Comparison of ENCODE assay signal across 16 mouse cellular contexts in the genomic region with DNA sequence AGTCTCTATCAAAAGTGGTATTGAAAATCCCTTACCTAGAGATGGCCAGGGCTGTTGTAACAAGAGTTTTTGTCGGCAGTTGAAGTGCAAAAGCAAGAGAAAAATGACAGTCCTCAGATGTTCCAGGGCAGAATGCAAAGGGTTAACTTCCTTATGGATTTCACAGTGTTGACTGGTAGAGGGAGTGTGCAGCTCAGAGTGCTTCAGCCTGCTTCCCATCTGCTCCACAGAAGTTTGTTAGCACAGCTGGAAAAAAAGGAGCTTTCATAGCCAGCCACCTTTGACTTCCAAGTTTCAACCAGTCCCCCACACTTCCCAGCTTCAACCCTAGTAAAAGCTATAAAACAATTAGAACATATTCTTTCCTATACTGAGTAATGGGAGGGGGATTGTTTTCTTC.
DNase-seq lines count a peak whose midpoint lies in the region; ATAC-seq and TF ChIP-seq lines count a peak whose summit lies in the region.
"Had no signal": no experiment of that assay in that cellular context is flagged by ENCODE, and none has a peak within 500 bp of the region (broad histone marks: within the 10 kb centered on the region; RNA-seq: fewer than 3 reads in every experiment).

No protein-coding gene starts in this region.

- H3K36me3 ChIP-seq in kidney, embryonic 16.5 days (ENCODE audit: insufficient read depth, low read length), result no peaks in the 10 kb centered on the region
- H3K36me3 ChIP-seq in stomach, embryonic 14.5 days (ENCODE audit: control insufficient read depth, insufficient read depth, low read length), result no peaks in the 10 kb centered on the region
- H3K36me3 ChIP-seq in stomach, postnatal 0 days (ENCODE audit: control insufficient read depth, insufficient read depth, low read length), result no peaks in the 10 kb centered on the region
- no peaks in the 10 kb centered on the region for H3K36me3 ChIP-seq in intestine, embryonic 16.5 days (ENCODE audit: control insufficient read depth, insufficient read depth, low read length)
- H3K36me3 ChIP-seq: G1E had no signal

- no peak overlapping the region for H3K4me2 ChIP-seq in kidney, embryonic 16.5 days (replicated peaks; ENCODE audit: low read depth, low read length)
- no peak overlapping the region for H3K4me2 ChIP-seq in stomach, embryonic 14.5 days (replicated peaks; ENCODE audit: low read depth, low read length)
- H3K4me2 ChIP-seq in stomach, postnatal 0 days (replicated peaks; ENCODE audit: low read depth), result no peak overlapping the region
- no peak overlapping the region for H3K4me2 ChIP-seq in intestine, embryonic 16.5 days (ENCODE audit: low read depth, low read length)
- H3K4me2 ChIP-seq: heart, embryonic 11.5 days; liver, embryonic 11.5 days had no signal

- no peak for DNase-seq in kidney, adult 8-10 months
- no peak for DNase-seq in stomach, postnatal 0 days (ENCODE audit: low spot score)
- no peak for DNase-seq in spleen, postnatal 4 days (ENCODE audit: low spot score in 2 of 2)
- no peak for DNase-seq in testis, postnatal 14 days (ENCODE audit: low spot score)
- DNase-seq: adrenal gland, postnatal 25 days; cerebellum, postnatal 10 days; forebrain, postnatal 0 days; gastrocnemius, postnatal 25 days; lung, postnatal 10 days; midbrain, embryonic 14.5 days had no signal

- TF ChIP-seq CTCF in stomach, postnatal 0 days (IDR thresholded peaks at IDR 0.05; ENCODE audit: low read depth), result no peak

- no peak overlapping the region for H3K27ac ChIP-seq in kidney, embryonic 16.5 days (ENCODE audit: low read length)
- H3K27ac ChIP-seq in stomach, embryonic 14.5 days (ENCODE audit: low read length), result no peak overlapping the region
- no peak overlapping the region for H3K27ac ChIP-seq in stomach, postnatal 0 days (replicated peaks)
- H3K27ac ChIP-seq in intestine, embryonic 16.5 days (ENCODE audit: low read length), result no peak overlapping the region

- H3K4me1 ChIP-seq in kidney, embryonic 16.5 days (ENCODE audit: insufficient read depth, low read length), result no peaks in the 10 kb centered on the region
- H3K4me1 ChIP-seq in stomach, embryonic 14.5 days (ENCODE audit: control insufficient read depth, insufficient read depth, low read length), result no peaks in the 10 kb centered on the region
- no peaks in the 10 kb centered on the region for H3K4me1 ChIP-seq in stomach, postnatal 0 days (replicated peaks; ENCODE audit: control insufficient read depth, insufficient read depth)
- H3K4me1 ChIP-seq in intestine, embryonic 16.5 days (ENCODE audit: control insufficient read depth, insufficient read depth, low read length), result no peaks in the 10 kb centered on the region

- no peaks in the 10 kb centered on the region for H3K9me3 ChIP-seq in kidney, embryonic 16.5 days (ENCODE audit: low read length)
- no peaks in the 10 kb centered on the region for H3K9me3 ChIP-seq in stomach, embryonic 14.5 days (ENCODE audit: control insufficient read depth, low read depth, low read length)
- H3K9me3 ChIP-seq in stomach, postnatal 0 days (ENCODE audit: control insufficient read depth, low read length), result no peaks in the 10 kb centered on the region
- no peaks in the 10 kb centered on the region for H3K9me3 ChIP-seq in intestine, embryonic 16.5 days (ENCODE audit: control insufficient read depth, low read length)
- H3K9me3 ChIP-seq: G1E had no signal

- H3K9ac ChIP-seq in kidney, embryonic 16.5 days (replicated peaks; ENCODE audit: low read length), result no peak overlapping the region
- H3K9ac ChIP-seq in stomach, embryonic 14.5 days (replicated peaks; ENCODE audit: low read depth, low read length), result no peak overlapping the region
- H3K9ac ChIP-seq in stomach, postnatal 0 days (ENCODE audit: low read length), result no peak overlapping the region
- H3K9ac ChIP-seq in intestine, embryonic 16.5 days (ENCODE audit: low read depth, low read length), result no peak overlapping the region
- H3K9ac ChIP-seq: forebrain, postnatal 0 days had no signal

- no peak overlapping the region for H3K4me3 ChIP-seq in kidney, embryonic 16.5 days (ENCODE audit: low read length)
- H3K4me3 ChIP-seq in stomach, embryonic 14.5 days (ENCODE audit: low read depth, low read length), result no peak overlapping the region
- H3K4me3 ChIP-seq in stomach, postnatal 0 days (ENCODE audit: low read depth, low read length), result no peak overlapping the region
- H3K4me3 ChIP-seq in intestine, embryonic 16.5 days (ENCODE audit: low read length), result no peak overlapping the region

- peak; percentile 77 for ATAC-seq in kidney, embryonic 16.5 days (ENCODE audit: low FRiP score, low TSS enrichment)
- ATAC-seq in stomach, embryonic 14.5 days (ENCODE audit: insufficient number of reproducible peaks, insufficient read depth, low FRiP score, low read depth), result 0 out of 2 replicates have a peak, but pooled peaks have one; percentile 46
- ATAC-seq in stomach, postnatal 0 days (ENCODE audit: low FRiP score, low TSS enrichment), result no peak
- peak; percentile 59; the same call in 1 of the 2 replicates for ATAC-seq in intestine, embryonic 16.5 days
- ATAC-seq: forebrain, postnatal 0 days had no signal

- no peak for TF ChIP-seq EP300 in stomach, postnatal 0 days (optimal IDR thresholded peaks at IDR 0.05)

- 41% methylated on average over 1 of the region's 1 CpGs for WGBS in kidney, embryonic 16.5 days
- 35% methylated on average over 1 of the region's 1 CpGs for WGBS in stomach, embryonic 14.5 days
- 17% methylated on average over 1 of the region's 1 CpGs for WGBS in stomach, postnatal 0 days
- 48% methylated on average over 1 of the region's 1 CpGs for WGBS in intestine, embryonic 16.5 days

- H3K27me3 ChIP-seq in kidney, embryonic 16.5 days (ENCODE audit: insufficient read depth, low read length), result no peaks in the 10 kb centered on the region
- no peaks in the 10 kb centered on the region for H3K27me3 ChIP-seq in stomach, embryonic 14.5 days (ENCODE audit: control insufficient read depth, insufficient read depth, low read length)
- H3K27me3 ChIP-seq in stomach, postnatal 0 days (ENCODE audit: control insufficient read depth, insufficient read depth, low read length), result no peaks in the 10 kb centered on the region
- no peaks in the 10 kb centered on the region for H3K27me3 ChIP-seq in intestine, embryonic 16.5 days (replicated peaks; ENCODE audit: control insufficient read depth, insufficient read depth, low read length)
